Mouse (Mus musculus) large intestine, adult 2 months (tissue): ENCODE results near the gene Duxbl2. TPM values are rescaled to one million over a fixed set of nuclear protein-coding genes. Genes with fewer than 3 reads are reported as not detected.
"Not testable (repeated sequence)": the region's sequence is repeated elsewhere in the genome, so short reads cannot be mapped to it uniquely, and the experiment has no call there.

Source experiments
- DNase-seq: peaks from one replicate; pipeline ENCODE4 v3.0.0-alpha.2; 2012; ENCODE audit warnings: low read depth, low spot score
- WGBS: fragments of 180-500 bp; shearing (Covaris S2); methylation state at CpG from one replicate; pipeline ENCODE4 v1.1.7; 2018; 5-methylcytosine and 5-hydroxymethylcytosine counted together
- polyA plus RNA-seq: library from polyadenylated mRNA; depleted of rRNA; stranded (reverse); fragments of >200 nt; gene quantifications from 2 replicates; pipeline ENCODE4 v1.2.3, GENCODE M21; 2012; rRNA removed

Duxbl2 gene
- 0.26 and 0.45 TPM in 2 replicates for polyA plus RNA-seq

DNA sequence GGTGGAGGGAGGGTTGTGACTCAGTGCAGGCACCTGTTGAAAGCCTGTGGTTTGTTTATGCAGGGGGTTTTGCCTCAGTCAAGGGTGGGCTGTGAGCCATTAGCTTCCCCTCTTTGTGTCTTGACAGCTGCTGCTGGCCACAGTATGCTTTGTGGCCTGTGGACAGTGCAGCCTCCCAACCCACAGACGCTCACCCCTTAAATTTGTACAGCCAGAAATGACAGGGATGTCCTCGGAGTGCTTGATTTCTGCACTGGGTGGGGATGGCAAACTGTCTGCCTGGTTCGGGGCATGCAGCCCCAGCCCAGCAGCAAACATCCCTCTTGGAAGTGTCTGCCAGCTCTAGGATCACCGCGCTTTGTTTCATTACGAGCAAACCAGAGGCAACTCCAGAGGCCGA lies at the start of gene Duxbl2:
Duxbl2 (plus strand) TSS at position 200 of the 400 bp plus-strand sequence.
- whole genome bisulfite sequencing, result no CpG with 5 or more reads among the region's 7 CpGs
- DNase-seq, result not testable (repeated sequence)

DNA sequence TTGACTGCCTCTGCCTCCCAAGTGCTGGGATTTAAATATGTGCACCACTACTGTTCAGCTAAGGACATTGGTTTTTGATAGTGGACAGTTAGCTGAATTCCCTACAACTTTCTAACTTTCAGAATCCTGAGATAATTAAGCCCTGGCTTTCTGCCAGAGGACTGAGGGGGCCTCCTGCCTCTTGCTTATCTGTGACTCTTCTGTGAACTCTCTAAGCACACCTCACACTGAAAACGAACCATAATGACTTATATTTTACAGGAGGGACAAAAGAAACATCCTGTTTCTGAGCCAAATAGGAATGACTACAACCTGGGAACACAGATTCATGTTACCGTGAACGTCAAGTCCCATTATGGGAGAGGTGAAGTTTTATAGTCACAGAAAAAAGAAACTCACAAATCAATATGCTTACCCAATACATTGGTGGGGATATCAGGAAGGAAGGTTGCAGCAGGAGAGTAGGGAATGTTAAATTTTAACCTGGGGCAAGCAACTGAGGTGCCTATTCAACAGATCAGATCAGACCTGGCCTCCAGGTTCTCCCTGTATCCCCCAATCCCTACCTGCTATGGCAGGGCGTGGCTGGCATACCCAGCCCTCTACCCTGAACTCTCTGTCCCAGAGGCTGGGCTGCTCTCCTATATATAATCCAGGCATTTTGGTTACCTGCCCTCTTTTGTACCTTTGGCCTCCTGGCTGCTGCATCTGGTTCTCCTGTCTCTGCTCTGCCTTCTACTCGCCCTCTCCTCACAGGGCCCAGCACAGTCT lies 41.3 kb upstream of the Duxbl2 start:
- WGBS, result no CpG with 5 or more reads among the region's 5 CpGs
- DNase-seq, result not testable (repeated sequence)

DNA sequence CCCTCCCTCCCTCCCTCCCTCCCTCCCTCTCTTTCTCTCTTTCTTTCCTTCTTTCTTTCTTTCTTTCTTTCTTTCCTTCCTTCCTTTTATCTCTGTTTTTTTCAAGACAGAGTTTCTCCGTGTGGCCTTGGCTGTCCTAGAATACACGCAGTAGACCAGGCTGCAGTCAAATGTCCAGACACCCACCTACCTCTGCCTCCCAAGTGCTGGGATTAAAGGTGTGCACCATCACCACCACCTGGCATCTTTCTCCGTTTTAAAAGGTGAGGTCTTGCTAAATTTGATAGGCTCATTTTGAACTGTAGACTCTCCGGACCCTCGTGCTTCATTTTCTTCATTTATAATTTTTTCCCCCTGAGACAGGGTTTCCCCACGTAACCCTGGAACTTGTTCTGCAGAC lies 36.9 kb upstream of the Duxbl2 start, which contains the start of gene Cphx2:
Cphx2 (plus strand) TSS at position 301 of the 400 bp plus-strand sequence.
- no CpG with 5 or more reads among the region's 6 CpGs for WGBS
- not testable (repeated sequence) for DNase-seq

DNA sequence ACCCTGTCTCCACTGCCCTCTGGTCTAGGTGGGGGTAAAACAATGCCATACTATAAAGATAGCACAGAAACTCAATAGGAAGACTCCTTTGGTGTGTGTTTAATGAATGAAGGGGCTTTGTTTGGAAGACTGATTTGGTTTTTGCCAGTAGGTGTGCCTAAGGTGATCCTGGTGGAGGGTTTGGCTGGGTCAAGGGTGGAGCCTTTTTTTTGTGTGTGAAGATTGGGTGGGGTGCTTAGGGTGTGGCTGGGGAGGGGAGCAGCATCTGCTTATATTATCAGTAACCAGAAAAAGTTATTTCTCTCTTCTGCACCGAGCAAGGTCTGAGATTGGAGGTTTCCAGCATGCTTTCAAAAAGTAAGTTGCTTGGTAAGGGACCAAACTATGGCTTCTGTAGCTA lies 36.2 kb upstream of the Duxbl2 start, which contains the start of gene Cphx3:
Cphx3 (plus strand) TSS at position 301 of the 400 bp plus-strand sequence.
- WGBS, result no CpG with 5 or more reads among the region's 1 CpGs
- DNase-seq, result not testable (repeated sequence)

DNA sequence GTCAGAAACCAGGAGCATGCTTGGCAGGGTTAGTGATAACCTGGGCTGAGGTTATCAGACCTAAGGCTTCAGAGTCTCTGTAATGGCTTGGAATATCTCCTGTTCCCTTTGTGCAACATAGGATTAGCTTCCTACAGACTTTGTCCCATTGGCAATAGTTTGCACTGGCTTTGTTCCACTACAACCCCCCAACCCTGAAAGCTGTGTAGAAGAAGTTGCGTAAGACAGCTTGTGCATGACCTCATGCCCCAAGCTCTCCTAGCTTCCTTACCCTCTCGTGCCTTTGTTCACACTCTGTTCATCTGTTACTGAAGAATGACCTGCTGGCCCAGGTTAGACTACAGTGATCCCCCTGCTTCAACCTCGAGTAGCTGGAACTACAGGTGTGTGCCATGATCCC lies 20.5 kb upstream of the Duxbl2 start:
- not testable (repeated sequence) for DNase-seq
- no CpG with 5 or more reads among the region's 3 CpGs for WGBS

DNA sequence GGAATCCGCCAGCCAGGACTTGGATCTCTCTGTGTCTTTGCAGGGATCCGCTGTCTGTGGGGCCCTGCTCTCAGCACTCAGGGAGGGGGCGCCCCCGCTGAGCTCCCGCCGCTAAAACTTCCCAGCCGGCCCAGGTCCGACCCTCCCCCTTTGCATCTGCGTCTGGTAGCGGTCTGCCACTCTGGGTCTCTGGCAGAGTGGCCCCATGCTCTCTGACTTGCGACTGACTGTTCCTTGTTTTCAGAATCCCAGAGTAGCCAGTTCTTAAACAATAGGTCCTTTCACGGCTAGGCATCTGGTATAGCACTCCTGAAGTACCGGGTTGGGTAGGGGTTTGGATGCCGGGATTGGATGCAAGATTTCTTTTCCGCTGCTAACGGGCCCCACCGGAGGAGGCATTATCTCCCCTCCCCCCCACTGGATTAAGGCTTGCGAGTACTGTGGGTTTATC lies 426 bp downstream of the Duxbl2 start:
- not testable (repeated sequence) for DNase-seq
- no CpG with 5 or more reads among the region's 18 CpGs for WGBS

DNA sequence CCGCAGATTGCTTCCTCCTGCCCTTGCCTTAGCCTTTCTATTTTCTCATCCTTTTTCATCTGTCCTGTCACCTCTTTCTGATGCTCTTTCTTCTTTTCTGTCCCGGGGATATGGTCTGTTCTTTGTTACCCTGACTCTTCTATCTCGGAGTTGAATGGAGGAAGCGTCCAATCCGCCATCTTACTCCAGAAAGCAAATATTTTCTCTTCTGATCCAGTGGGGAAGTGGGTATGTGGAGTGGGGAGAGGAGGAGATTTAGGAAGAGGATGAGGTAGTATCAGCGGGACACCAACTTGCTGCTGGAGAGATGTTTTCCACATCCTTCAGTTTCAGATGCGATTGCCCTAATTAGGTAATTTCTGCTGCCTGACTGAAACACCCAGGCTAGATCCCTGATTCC lies 946 bp downstream of the Duxbl2 start:
- DNase-seq, result not testable (repeated sequence)
- WGBS, result no CpG with 5 or more reads among the region's 7 CpGs

DNA sequence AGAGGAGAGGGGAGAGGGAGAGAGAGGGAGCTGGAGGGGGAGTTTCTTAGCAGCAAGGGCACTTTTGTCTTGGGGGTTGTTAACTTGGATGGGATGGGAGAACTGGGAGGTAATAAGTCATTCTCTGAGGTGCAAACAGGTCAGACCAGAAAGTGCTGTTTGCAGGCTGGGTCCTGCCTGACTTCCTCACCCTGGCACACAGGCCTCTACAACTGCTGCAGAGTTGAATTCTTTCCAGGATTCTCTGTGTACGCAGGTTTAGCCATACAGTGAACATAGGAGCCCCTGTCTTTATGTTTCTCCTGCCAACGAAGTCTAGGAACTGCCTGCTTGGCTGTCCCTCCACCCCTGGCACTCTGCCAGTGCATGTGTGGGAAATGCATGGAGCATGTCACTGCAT lies 28.9 kb downstream of the Duxbl2 start:
- DNase-seq, result not testable (repeated sequence)
- no CpG with 5 or more reads among the region's 2 CpGs for WGBS

DNA sequence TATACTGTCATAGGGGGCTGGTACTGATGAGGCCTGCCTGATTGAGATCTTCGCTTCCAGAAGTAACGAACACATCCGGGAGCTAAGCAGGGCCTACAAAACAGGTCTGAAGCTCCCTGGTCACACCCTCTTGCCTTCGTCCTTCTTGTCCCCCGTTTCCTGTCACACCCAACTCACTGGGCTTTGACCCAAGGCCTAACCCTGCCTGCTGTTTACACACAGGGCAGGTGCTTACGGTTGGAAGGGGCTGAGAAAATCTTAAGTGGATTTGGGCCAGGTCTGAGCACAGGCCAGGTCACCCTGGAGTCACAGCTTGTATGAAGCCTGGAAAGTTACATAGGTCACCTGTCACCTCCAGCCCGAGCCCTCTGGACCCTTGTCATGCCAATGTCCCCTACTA lies 37.9 kb downstream of the Duxbl2 start:
- WGBS, result no CpG with 5 or more reads among the region's 7 CpGs
- DNase-seq, result not testable (repeated sequence)

DNA sequence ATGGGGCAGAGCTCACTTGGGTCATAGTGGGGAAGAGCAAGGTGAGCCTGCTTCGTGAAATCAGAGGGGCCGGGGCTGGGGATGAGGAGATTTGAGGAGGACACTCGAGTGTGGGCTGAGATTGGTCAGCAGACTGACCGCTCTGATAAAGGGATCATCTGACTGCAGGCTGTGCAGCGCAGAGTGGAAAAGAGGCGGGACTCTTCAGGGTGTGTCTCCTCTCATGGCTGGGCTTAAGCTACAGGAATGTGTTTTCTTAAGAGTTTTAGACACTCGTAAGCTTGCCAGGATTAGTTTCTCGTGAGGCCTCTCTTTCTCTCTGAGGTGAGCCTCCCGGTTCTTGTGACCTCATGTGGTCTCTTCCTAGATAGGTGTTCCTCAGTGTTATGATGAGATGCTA lies 43.0 kb downstream of the Duxbl2 start:
- DNase-seq, result not testable (repeated sequence)
- WGBS, result no CpG with 5 or more reads among the region's 9 CpGs

DNA sequence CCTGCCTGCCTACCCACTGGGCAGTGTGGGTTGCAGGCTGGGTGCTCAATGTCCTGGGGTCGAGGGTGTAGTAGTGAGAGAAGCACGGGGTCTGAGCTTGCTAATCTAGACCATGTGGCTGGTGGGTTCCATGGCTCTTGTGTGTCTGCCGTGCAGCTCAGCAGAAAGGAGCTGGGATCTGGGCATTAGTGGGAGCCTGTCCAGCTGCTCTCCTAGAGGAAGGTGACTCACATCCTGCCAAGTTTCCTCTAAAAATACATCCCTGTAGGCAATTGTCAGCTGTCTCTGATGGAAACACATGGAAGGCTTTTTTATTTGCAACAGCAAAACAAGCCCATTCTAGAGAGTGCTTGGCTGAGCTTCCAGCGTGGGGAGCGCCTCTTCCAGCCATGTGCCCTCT lies 44.3 kb downstream of the Duxbl2 start:
- DNase-seq, result not testable (repeated sequence)
- WGBS, result no CpG with 5 or more reads among the region's 5 CpGs

DNA sequence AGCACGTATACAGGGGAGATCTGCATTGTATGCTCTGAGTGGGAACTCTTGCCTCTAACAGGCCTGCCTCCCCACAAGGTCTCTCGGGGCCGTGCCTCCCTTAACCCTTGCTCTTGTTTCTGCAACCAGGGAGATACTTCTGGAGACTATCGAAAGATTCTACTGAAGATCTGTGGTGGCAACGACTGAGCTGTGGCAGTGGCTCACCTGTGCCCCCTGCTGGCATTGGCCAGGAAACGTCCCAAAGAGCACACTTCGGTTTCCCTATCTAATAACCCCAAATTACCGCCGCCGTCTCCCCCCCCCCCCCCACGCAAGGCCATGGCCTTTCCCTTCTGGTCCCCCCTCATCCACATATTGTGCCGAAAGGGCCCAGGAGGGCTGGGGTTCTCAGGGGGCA lies 47.1 kb downstream of the Duxbl2 start:
- not testable (repeated sequence) for DNase-seq
- no CpG with 5 or more reads among the region's 12 CpGs for WGBS

DNA sequence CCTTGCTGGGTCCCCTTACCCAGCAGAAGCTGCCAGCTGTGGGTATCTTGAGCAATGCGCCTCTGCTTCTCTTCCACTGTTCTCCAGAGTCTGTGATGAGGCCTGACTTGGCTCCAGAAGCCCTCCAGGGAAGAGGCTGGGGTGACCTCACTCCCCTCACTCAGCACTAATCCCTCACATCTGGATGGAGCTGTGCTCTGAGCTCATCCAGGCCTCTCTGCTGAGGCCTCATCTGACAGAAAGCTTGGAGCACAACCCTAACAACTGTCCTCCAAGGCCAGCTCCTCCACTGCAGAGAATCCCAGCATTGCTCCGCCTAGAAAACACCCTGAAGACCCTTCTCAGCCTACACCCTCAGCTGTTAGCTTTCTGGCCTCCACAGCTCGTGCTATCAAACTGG lies 55.8 kb downstream of the Duxbl2 start:
- not testable (repeated sequence) for DNase-seq
- no CpG with 5 or more reads among the region's 3 CpGs for WGBS

DNA sequence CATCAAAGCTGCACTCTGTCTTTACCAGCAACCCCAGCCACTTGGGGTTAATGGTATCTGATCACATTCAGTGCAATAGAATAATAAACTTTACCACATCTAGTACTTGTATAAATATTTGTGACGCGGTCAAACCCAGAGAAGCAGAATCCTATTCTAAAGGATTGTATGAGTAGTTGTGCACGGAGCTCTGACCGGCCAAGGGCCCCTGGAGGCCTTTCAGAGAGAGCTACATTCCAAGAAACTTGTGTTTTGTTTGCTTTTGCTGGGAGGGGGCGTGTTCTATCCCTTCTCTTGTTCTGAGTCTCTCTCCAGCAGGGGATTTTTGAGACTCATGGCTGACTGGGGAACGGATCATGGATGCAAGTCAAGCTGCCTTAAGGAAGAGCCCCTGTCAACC lies 56.9 kb downstream of the Duxbl2 start:
- not testable (repeated sequence) for DNase-seq
- no CpG with 5 or more reads among the region's 6 CpGs for WGBS

Other genes starting within 250 kb of the Duxbl2 start
- gene Plac9a, start 215.2 kb upstream of the Duxbl2 start, polyA plus RNA-seq, result 0.37 and 1.3 TPM in 2 replicates
- 4.0 and 5.2 TPM in 2 replicates for gene Tmem254a, start 190.7 kb upstream of the Duxbl2 start, polyA plus RNA-seq
- 0.15 and 0.33 TPM in 2 replicates for gene Cphx1, start 180.0 kb upstream of the Duxbl2 start, polyA plus RNA-seq
- 0.08 TPM in 1 of 2 replicates, not detected in the other for gene Duxbl1, start 139.8 kb upstream of the Duxbl2 start, polyA plus RNA-seq
- 30.5 and 47.4 TPM in 2 replicates for gene Gm9780, start 75.6 kb upstream of the Duxbl2 start, polyA plus RNA-seq
- 24.4 and 42.9 TPM in 2 replicates for gene Tmem254c, start 51.0 kb upstream of the Duxbl2 start, polyA plus RNA-seq
- gene Cphx2, start 36.8 kb upstream of the Duxbl2 start, polyA plus RNA-seq, result not detected in 2 replicates
- gene Cphx3, start 36.1 kb upstream of the Duxbl2 start, polyA plus RNA-seq, result not detected in 2 replicates
- 14.0 and 28.3 TPM in 2 replicates for gene Plac9b, start 64.1 kb downstream of the Duxbl2 start, polyA plus RNA-seq
- gene Tmem254b, start 88.7 kb downstream of the Duxbl2 start, polyA plus RNA-seq, result 56.2 and 72.3 TPM in 2 replicates
- gene Duxbl3, start 139.6 kb downstream of the Duxbl2 start, polyA plus RNA-seq, result 0.10 TPM in 1 of 2 replicates, not detected in the other